Mouse (Mus musculus) brain, embryonic 14.5 days (tissue): ENCODE measurements around the gene Slc5a10. TPM values are rescaled to one million over a fixed set of nuclear protein-coding genes. Genes with fewer than 3 reads are reported as not detected.
A peak's percentile ranks its signal among the peaks of the same experiment; 100 is the strongest.

Experiments used
- DNase-seq: peaks from one replicate; pipeline ENCODE4 v3.0.0-alpha.2; 2011; ENCODE audit warnings: low read depth
- CTCF ChIP-seq: fragments of 200-500 bp; IDR thresholded peaks from 2 replicates; pipeline ENCODE4 v1.5.1; 2012; ENCODE audit warnings: inconsistent platforms, mild to moderate bottlenecking, moderate library complexity, borderline replicate concordance; ENCODE audit not compliant: insufficient read depth, insufficient read length; ENCODE audit errors: extremely low read depth
- POLR2A ChIP-seq: fragments of 200-500 bp; IDR thresholded peaks from 2 replicates; pipeline ENCODE4 v1.6.1; 2012; ENCODE audit warnings: mild to moderate bottlenecking, inconsistent platforms, borderline replicate concordance; ENCODE audit not compliant: poor library complexity, insufficient read depth, insufficient read length, severe bottlenecking; ENCODE audit errors: extremely low read depth
- polyA plus RNA-seq: library from polyadenylated mRNA; depleted of rRNA; stranded (reverse); fragments of >200 nt; gene quantifications from 2 replicates; pipeline ENCODE4 v1.2.3, GENCODE M21; 2012; rRNA removed

Gene Slc5a10
- polyA plus RNA-seq = 0.04 and 0.11 TPM in 2 replicates

- no peak for DNase-seq
- TF ChIP-seq CTCF (no peak), POLR2A (no peak)
Measured at GRCm38 (mm10) chr11:61720636-61721035, at the start of gene Slc5a10. Gene Slc5a10, minus strand, starts transcription at chr11:61720826.

GRCm38 (mm10) chr11:61761584-61762407 is 41.2 kb upstream of the Slc5a10 start, which contains the start of gene Prpsap2:
Gene Prpsap2, minus strand, starts transcription at chr11:61762088.
- DNase-seq = peak; percentile 98
- TF ChIP-seq CTCF (no peak), POLR2A (peak; percentile 81)

- TF ChIP-seq POLR2A (no peak), CTCF (peak; percentile 3; the same call in 1 of the 2 replicates)
- peak; percentile 15 for DNase-seq
Measured at GRCm38 (mm10) chr11:61760518-61760917, 39.9 kb upstream of the Slc5a10 start.

- TF ChIP-seq CTCF = no peak
- TF ChIP-seq POLR2A = no peak
Measured at GRCm38 (mm10) chr11:61757151-61757550, 36.5 kb upstream of the Slc5a10 start.

GRCm38 (mm10) chr11:61751612-61752011 is 31.0 kb upstream of the Slc5a10 start:
- peak; percentile 22 for DNase-seq
- TF ChIP-seq POLR2A (no peak), CTCF (peak; percentile 45; the same call in 1 of the 2 replicates)

More at GRCm38 (mm10) chr11:61757151-61757550, 36.5 kb upstream of the Slc5a10 start:
- no peak for DNase-seq

GRCm38 (mm10) chr11:61747161-61747560 is 26.5 kb upstream of the Slc5a10 start:
- DNase-seq = no peak
- no peak for TF ChIP-seq CTCF
- no peak for TF ChIP-seq POLR2A

- DNase-seq = no peak
- TF ChIP-seq CTCF (no peak), POLR2A (no peak)
Measured at GRCm38 (mm10) chr11:61745781-61746180, 25.2 kb upstream of the Slc5a10 start.

GRCm38 (mm10) chr11:61744460-61744859 is 23.8 kb upstream of the Slc5a10 start:
- peak; percentile 41; the same call in 1 of the 2 replicates for TF ChIP-seq CTCF
- no peak for TF ChIP-seq POLR2A
- no peak for DNase-seq

- no peak for TF ChIP-seq POLR2A
- TF ChIP-seq CTCF = no peak
- peak; percentile 4 for DNase-seq
Measured at GRCm38 (mm10) chr11:61743768-61744167, 23.1 kb upstream of the Slc5a10 start.

- no peak for TF ChIP-seq CTCF
- no peak for TF ChIP-seq POLR2A
- no peak for DNase-seq
Measured at GRCm38 (mm10) chr11:61740500-61740899, 19.9 kb upstream of the Slc5a10 start.

- no peak for DNase-seq
- TF ChIP-seq POLR2A (no peak), CTCF (no peak)
Measured at GRCm38 (mm10) chr11:61737290-61737689, 16.7 kb upstream of the Slc5a10 start.

- no peak for DNase-seq
- no peak for TF ChIP-seq CTCF
- no peak for TF ChIP-seq POLR2A
Measured at GRCm38 (mm10) chr11:61732672-61733071, 12.0 kb upstream of the Slc5a10 start.

GRCm38 (mm10) chr11:61728037-61728436 is 7.4 kb upstream of the Slc5a10 start:
- DNase-seq = no peak
- no peak for TF ChIP-seq POLR2A
- TF ChIP-seq CTCF = no peak
